Mouse (Mus musculus): ENCODE data around the gene Igsf21. TPM values are rescaled to one million over a fixed set of nuclear protein-coding genes. Genes with fewer than 3 reads are reported as not detected.
A peak's percentile ranks its signal among the peaks of the same experiment; 100 is the strongest.

The Igsf21 gene
- total RNA-seq, 2 experiments from 2014 or later, result 43.1 to 50.8 TPM

GRCm38 (mm10) chr4:140242291-140242690, 4.3 kb downstream of the Igsf21 start:
- DNase-seq (ENCODE audit: extremely low spot score in 1 of 2, low spot score in 1 of 2), result no peak

- DNase-seq (ENCODE audit: extremely low spot score in 1 of 2, low spot score in 1 of 2), result no peak
These were observed 9.3 kb downstream of the Igsf21 start for GRCm38 (mm10) chr4:140237305-140237741.

- DNase-seq (ENCODE audit: extremely low spot score in 1 of 2, low spot score in 1 of 2), result no peak
These were observed 11.0 kb downstream of the Igsf21 start for GRCm38 (mm10) chr4:140235361-140236153.

- DNase-seq (ENCODE audit: extremely low spot score in 1 of 2, low spot score in 1 of 2), result no peak
These were observed 12.0 kb downstream of the Igsf21 start for GRCm38 (mm10) chr4:140234412-140235205.

GRCm38 (mm10) chr4:140227837-140228236, 18.7 kb downstream of the Igsf21 start:
- no peak for DNase-seq (ENCODE audit: extremely low spot score in 1 of 2, low spot score in 1 of 2)

GRCm38 (mm10) chr4:140225204-140225603, 21.4 kb downstream of the Igsf21 start:
- no peak for DNase-seq (ENCODE audit: extremely low spot score in 1 of 2, low spot score in 1 of 2)

- DNase-seq (ENCODE audit: extremely low spot score in 1 of 2, low spot score in 1 of 2), result no peak
These were observed 22.1 kb downstream of the Igsf21 start for GRCm38 (mm10) chr4:140224451-140224850.

- no peak for DNase-seq (ENCODE audit: extremely low spot score in 1 of 2, low spot score in 1 of 2)
These were observed 23.5 kb downstream of the Igsf21 start for GRCm38 (mm10) chr4:140223067-140223466.

GRCm38 (mm10) chr4:140220326-140221093, 26.1 kb downstream of the Igsf21 start:
- DNase-seq (ENCODE audit: extremely low spot score in 1 of 2, low spot score in 1 of 2), result no peak

GRCm38 (mm10) chr4:140218853-140219852, 27.4 kb downstream of the Igsf21 start:
- no peak for DNase-seq (ENCODE audit: extremely low spot score in 1 of 2, low spot score in 1 of 2)

- DNase-seq (ENCODE audit: extremely low spot score in 1 of 2, low spot score in 1 of 2), result no peak
These were observed 28.2 kb downstream of the Igsf21 start for GRCm38 (mm10) chr4:140218384-140218783.

- DNase-seq (ENCODE audit: extremely low spot score in 1 of 2, low spot score in 1 of 2), result no peak
These were observed 28.6 kb downstream of the Igsf21 start for GRCm38 (mm10) chr4:140217934-140218333.

- DNase-seq (ENCODE audit: extremely low spot score in 1 of 2, low spot score in 1 of 2), result no peak
These were observed 30.5 kb downstream of the Igsf21 start for GRCm38 (mm10) chr4:140216096-140216495.

GRCm38 (mm10) chr4:140215205-140215604, 31.4 kb downstream of the Igsf21 start:
- no peak for DNase-seq (ENCODE audit: extremely low spot score in 1 of 2, low spot score in 1 of 2)

GRCm38 (mm10) chr4:140214406-140214805, 32.2 kb downstream of the Igsf21 start:
- DNase-seq (ENCODE audit: extremely low spot score in 1 of 2, low spot score in 1 of 2), result no peak

- DNase-seq (ENCODE audit: extremely low spot score in 1 of 2, low spot score in 1 of 2), result no peak
These were observed 36.3 kb downstream of the Igsf21 start for GRCm38 (mm10) chr4:140210129-140210890.

- DNase-seq (ENCODE audit: extremely low spot score in 1 of 2, low spot score in 1 of 2), result peak in 1 of 2 experiments; percentile 62
These were observed 40.8 kb downstream of the Igsf21 start for GRCm38 (mm10) chr4:140205811-140206231.

GRCm38 (mm10) chr4:140204775-140205174, 41.8 kb downstream of the Igsf21 start:
- no peak for DNase-seq (ENCODE audit: extremely low spot score in 1 of 2, low spot score in 1 of 2)
